ENCODE assay signal across 29 mouse cellular contexts in the genomic region with DNA sequence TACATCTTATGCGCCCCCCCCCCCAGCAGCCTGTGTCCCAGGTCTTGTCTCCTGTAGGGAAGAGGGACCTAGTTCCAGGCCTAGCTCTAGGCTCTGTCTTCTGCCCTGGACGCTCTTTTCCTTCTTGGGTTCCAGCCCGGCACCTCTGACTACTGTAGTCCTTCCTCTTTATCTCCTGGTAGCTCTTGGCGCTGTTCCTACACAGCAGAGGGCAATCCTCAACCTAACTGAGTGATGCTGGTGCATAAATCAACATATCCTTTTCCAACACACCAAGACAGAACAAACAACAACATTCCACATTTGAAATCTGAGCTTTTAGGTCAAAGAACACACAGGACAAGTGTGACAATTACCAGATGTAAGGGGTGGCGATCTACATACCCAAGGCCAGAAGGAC. TPM values are rescaled to one million over a fixed set of nuclear protein-coding genes. Genes with fewer than 3 reads are reported as not detected.
A peak's percentile ranks its signal among the peaks of the same experiment; 100 is the strongest.
DNase-seq lines count a peak whose midpoint lies in the region; ATAC-seq and TF ChIP-seq lines count a peak whose summit lies in the region.
"Had no signal": no experiment of that assay in that cellular context is flagged by ENCODE, and none has a peak within 500 bp of the region (broad histone marks: within the 10 kb centered on the region; RNA-seq: fewer than 3 reads in every experiment).

No protein-coding gene starts in this region.

- peaks cover 17% of the 10 kb centered on the region for H3K79me2 ChIP-seq in liver, adult 2 months (ENCODE audit: control insufficient read depth, insufficient read depth, low read length)

- H3K4me3 ChIP-seq in kidney, embryonic 14.5 days (ENCODE audit: low read length): no peak overlapping the region
- no peak overlapping the region for H3K4me3 ChIP-seq in liver, adult 2 months (ENCODE audit: insufficient read depth, low read depth, low read length)
- H3K4me3 ChIP-seq: erythroblast, embryonic 14.5 days; liver, embryonic 15.5 days; lung, embryonic 15.5 days; megakaryocyte, embryonic 14.5 days; midbrain, embryonic 12.5 days; neural tube, embryonic 13.5 days had no signal

- TF ChIP-seq POLR2A in liver, adult 2 months (IDR thresholded peaks at IDR 0.05; ENCODE audit: extremely low read depth, insufficient read depth, low read length): no peak

- no peaks in the 10 kb centered on the region for H3K27me3 ChIP-seq in kidney, embryonic 14.5 days (ENCODE audit: control insufficient read depth, insufficient read depth, low read length)
- H3K27me3 ChIP-seq in liver, adult 2 months (ENCODE audit: control insufficient read depth, insufficient read depth, low read length): no peaks in the 10 kb centered on the region
- H3K27me3 ChIP-seq: liver, embryonic 15.5 days; lung, embryonic 15.5 days; megakaryocyte, embryonic 14.5 days; midbrain, embryonic 12.5 days; neural tube, embryonic 13.5 days had no signal

- no peaks in the 10 kb centered on the region for H3K9me3 ChIP-seq in kidney, embryonic 14.5 days (ENCODE audit: control insufficient read depth, low read length)
- H3K9me3 ChIP-seq: liver, embryonic 15.5 days; lung, embryonic 15.5 days; megakaryocyte, embryonic 14.5 days; midbrain, embryonic 12.5 days; neural tube, embryonic 13.5 days had no signal

- H3K27ac ChIP-seq in kidney, embryonic 14.5 days (ENCODE audit: low read depth, low read length): no peak overlapping the region
- no peak overlapping the region; the same call in 1 of the 2 replicates for H3K27ac ChIP-seq in liver, adult 2 months (replicated peaks; ENCODE audit: insufficient read depth, low read depth, low read length)
- H3K27ac ChIP-seq: hindbrain, embryonic 14.5 days; liver, embryonic 15.5 days; lung, embryonic 15.5 days; midbrain, embryonic 12.5 days; neural tube, embryonic 13.5 days had no signal

- WGBS in kidney, embryonic 14.5 days: 54% methylated on average over 5 of the region's 5 CpGs
- 28% methylated on average over 5 of the region's 5 CpGs for WGBS in liver, adult 2 months

- H3K9ac ChIP-seq in kidney, embryonic 14.5 days (ENCODE audit: low read depth, low read length): no peak overlapping the region
- H3K9ac ChIP-seq in liver, adult 2 months (ENCODE audit: low read depth, low read length): no peak overlapping the region
- H3K9ac ChIP-seq: hindbrain, embryonic 14.5 days; liver, embryonic 15.5 days; lung, embryonic 15.5 days; midbrain, embryonic 12.5 days; neural tube, embryonic 13.5 days had no signal

- peak; percentile 54; the same call in 1 of the 2 replicates for ATAC-seq in kidney, embryonic 14.5 days (ENCODE audit: low FRiP score, low TSS enrichment)
- ATAC-seq: CD4-positive, CD25-positive, alpha-beta regulatory T cell, adult 4 months; forebrain, embryonic 16.5 days; intestine, postnatal 0 days had no signal

- no peak for DNase-seq in kidney, adult 8-10 months
- DNase-seq in liver, adult 2 months (ENCODE audit: extremely low read depth, low read depth, low spot score): peak; percentile 82
- DNase-seq in liver (no peak), R1 (ENCODE audit: low read depth, low spot score) (peak; percentile 41)
- no peak for DNase-seq in frontal cortex, postnatal 36 days (ENCODE audit: low spot score in 2 of 2)
- DNase-seq in cerebellum, adult 9-10 months: no peak
- DNase-seq: adrenal gland, postnatal 25 days; cerebellum, adult 18-20 months; cerebellum, postnatal 14 days; gastrocnemius, postnatal 14 days; heart, postnatal 10 days; layer of hippocampus, postnatal 36 days; left cerebral cortex, postnatal 4 days; lung, postnatal 4 days; right cerebral cortex, postnatal 4 days; thymus, adult 2 months; thymus, postnatal 4 days had no signal

- no peak for TF ChIP-seq CTCF in liver, adult 2 months (IDR thresholded peaks at IDR 0.05; ENCODE audit: low read depth, low read length)

- no peak overlapping the region for H3K4me2 ChIP-seq in kidney, embryonic 14.5 days (replicated peaks; ENCODE audit: low read depth, low read length)
- H3K4me2 ChIP-seq: heart, embryonic 11.5 days; hindbrain, embryonic 14.5 days; liver, embryonic 15.5 days; lung, embryonic 15.5 days; midbrain, embryonic 12.5 days; neural tube, embryonic 13.5 days had no signal

- H3K36me3 ChIP-seq in kidney, embryonic 14.5 days (ENCODE audit: control insufficient read depth, insufficient read depth, low read length): peaks cover 21% of the 10 kb centered on the region
- H3K36me3 ChIP-seq in liver, adult 2 months (ENCODE audit: control insufficient read depth, insufficient read depth, low read length): no peaks in the 10 kb centered on the region

- H3K4me1 ChIP-seq in kidney, embryonic 14.5 days (ENCODE audit: control insufficient read depth, insufficient read depth, low read length): 0 out of 2 replicates have a peak, but pooled peaks cover 4% of the 10 kb centered on the region
- peaks cover 13% of the 10 kb centered on the region for H3K4me1 ChIP-seq in liver, adult 2 months (ENCODE audit: control insufficient read depth, insufficient read depth, low read length)
- H3K4me1 ChIP-seq: midbrain, embryonic 12.5 days; neural tube, embryonic 13.5 days had no signal

RNA-seq across cellular contexts. Expression of a gene that starts 5.1 kb away (rescaled TPM):
- 80.8 and 95.7 TPM in 2 replicates for polyA plus RNA-seq in kidney, embryonic 14.5 days (2014; fragmentation: Nextera tagmentation; extraction: Ambion mirVana)
- 18.7 and 20.0 TPM in 2 replicates for total RNA-seq in liver, adult 2 months (2014; rRNA removed)
- polyA plus RNA-seq in liver, adult 2 months (2012; rRNA removed): 27.8 and 29.1 TPM in 2 replicates

RNA-seq across cellular contexts. Expression of a gene that starts 8.5 kb away (rescaled TPM):
- 58.6 and 64.8 TPM in 2 replicates for polyA plus RNA-seq in kidney, embryonic 14.5 days (2014; fragmentation: Nextera tagmentation; extraction: Ambion mirVana)
- 10.0 and 13.6 TPM in 2 replicates for total RNA-seq in liver, adult 2 months (2014; rRNA removed)
- 17.5 TPM in 2 replicates for polyA plus RNA-seq in liver, adult 2 months (2012; rRNA removed)

RNA-seq across cellular contexts. Expression of a gene that starts 55.6 kb away (rescaled TPM):
- polyA plus RNA-seq in kidney, embryonic 14.5 days (2014; fragmentation: Nextera tagmentation; extraction: Ambion mirVana): 287 and 307 TPM in 2 replicates
- 26.3 and 27.7 TPM in 2 replicates for total RNA-seq in liver, adult 2 months (2014; rRNA removed)
- 18.7 and 28.4 TPM in 2 replicates for polyA plus RNA-seq in liver, adult 2 months (2012; rRNA removed)

RNA-seq across cellular contexts. Expression of a gene that starts 57.6 kb away (rescaled TPM):
- polyA plus RNA-seq in kidney, embryonic 14.5 days (2014; fragmentation: Nextera tagmentation; extraction: Ambion mirVana): 10.7 and 18.5 TPM in 2 replicates
- 4.4 and 5.5 TPM in 2 replicates for total RNA-seq in liver, adult 2 months (2014; rRNA removed)
- 2.2 and 2.7 TPM in 2 replicates for polyA plus RNA-seq in liver, adult 2 months (2012; rRNA removed)

Comparison
In these comparisons a context has a peak if more than half of its experiments do, and no peak if none do; other contexts are left out.
1. DNase-seq: peak in liver, adult 2 months (single experiment) and R1 (single experiment); none in kidney, adult 8-10 months (0 of 2), liver (single experiment), frontal cortex, postnatal 36 days (0 of 2) and cerebellum, adult 9-10 months (single experiment).